Mouse (Mus musculus): ENCODE measurements around the gene Ubtf.

Gene Ubtf

DNA sequence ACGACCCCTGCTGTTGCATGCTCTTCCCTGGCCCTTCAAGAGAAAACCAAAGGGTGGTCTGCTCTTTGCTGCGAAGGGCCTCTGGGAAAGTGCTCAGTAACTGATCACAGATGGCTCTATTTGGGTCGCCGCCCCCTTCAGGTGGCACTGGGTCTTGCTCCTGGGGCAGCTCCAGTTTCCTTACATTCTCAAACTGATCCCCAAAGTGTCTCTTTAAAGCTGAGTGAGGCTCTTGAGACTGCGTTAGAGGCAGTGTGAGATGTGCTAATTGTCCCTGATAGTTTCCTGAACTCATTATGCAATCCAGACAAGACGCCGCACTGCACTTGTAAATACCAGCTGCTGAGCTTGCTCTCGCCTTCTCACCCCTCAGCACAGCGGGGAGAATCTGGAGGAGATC lies 62.0 kb downstream of the Ubtf start:
- peak; percentile 27 to 43 for DNase-seq
